Mouse (Mus musculus) cerebral cortex, adult 2 months (tissue): Measurements from ENCODE around the gene Ggct.

ENCODE experiments used
- WGBS: fragments of 180-500 bp; shearing (Covaris S2); methylation state at CpG from one replicate; pipeline ENCODE4 v1.1.7; 2018; 5-methylcytosine and 5-hydroxymethylcytosine counted together

Gene Ggct

GRCm38 (mm10) chr6:54992734-54993260 lies at the start of gene Ggct:
Gene Ggct (minus strand): TSS chr6:54992950.
- under 1% methylated on average over 41 of the region's 41 CpGs for WGBS

DNA sequence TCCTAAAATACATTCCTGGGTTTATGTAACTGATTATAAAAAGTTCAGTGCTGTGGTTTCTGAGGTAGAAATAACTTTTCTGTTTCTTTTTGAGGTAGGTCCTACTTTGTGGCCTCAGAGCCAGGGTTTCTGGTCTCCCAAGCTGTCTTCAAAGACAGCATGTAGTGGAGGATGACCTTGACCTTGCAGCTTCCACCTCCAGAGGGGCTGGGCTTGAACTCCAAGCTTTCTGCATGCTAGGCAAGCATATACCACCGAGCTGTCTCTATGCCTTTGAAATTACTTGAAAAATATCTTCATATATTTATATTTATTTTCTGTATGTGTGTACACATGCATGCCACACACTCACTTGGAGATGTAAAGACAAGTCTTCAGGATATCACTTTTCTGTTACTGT lies 47.3 kb upstream of the Ggct start:
- WGBS, result 55% methylated on average over 1 of the region's 1 CpGs

- WGBS, result 57% methylated on average over 6 of the region's 6 CpGs
Observed at GRCm38 (mm10) chr6:55039446-55039783, 46.7 kb upstream of the Ggct start.

DNA sequence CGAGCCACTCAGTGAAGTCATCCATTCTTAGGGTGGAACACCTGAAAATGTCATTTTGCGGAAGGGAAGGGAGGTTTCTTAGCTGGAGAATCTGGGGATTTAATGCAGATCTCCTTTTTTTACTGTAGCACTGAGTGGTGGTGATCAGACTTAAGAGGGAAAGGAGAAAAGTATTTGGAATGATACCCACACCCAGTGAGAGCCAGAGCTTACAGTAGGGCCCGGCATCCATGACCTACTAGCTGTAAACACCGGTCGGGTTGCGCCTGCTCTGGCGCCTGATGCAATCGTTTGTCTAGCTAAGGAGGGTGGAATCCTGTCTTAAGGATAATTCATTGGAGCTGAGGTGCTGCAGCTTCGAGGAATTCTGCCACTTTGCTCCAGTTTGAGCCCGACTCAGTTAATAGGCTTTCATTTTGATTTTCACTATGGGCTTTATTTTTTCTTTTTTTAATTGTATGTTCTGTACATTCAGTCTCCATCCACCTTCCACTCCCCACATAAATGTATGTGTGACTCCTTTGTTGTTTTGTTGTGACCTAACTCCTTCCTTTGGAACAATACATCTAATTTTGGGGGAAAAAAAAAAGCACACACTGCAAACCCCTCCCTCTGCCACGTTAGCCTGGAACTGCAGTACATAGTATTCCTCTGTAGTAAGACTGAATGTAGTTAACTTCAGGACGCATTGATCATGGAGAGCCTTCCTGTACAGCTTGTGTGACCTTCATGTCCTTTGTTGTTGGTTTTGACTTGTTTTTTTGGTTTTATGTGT lies 46.1 kb upstream of the Ggct start:
- WGBS, result 2% methylated on average over 12 of the region's 12 CpGs

DNA sequence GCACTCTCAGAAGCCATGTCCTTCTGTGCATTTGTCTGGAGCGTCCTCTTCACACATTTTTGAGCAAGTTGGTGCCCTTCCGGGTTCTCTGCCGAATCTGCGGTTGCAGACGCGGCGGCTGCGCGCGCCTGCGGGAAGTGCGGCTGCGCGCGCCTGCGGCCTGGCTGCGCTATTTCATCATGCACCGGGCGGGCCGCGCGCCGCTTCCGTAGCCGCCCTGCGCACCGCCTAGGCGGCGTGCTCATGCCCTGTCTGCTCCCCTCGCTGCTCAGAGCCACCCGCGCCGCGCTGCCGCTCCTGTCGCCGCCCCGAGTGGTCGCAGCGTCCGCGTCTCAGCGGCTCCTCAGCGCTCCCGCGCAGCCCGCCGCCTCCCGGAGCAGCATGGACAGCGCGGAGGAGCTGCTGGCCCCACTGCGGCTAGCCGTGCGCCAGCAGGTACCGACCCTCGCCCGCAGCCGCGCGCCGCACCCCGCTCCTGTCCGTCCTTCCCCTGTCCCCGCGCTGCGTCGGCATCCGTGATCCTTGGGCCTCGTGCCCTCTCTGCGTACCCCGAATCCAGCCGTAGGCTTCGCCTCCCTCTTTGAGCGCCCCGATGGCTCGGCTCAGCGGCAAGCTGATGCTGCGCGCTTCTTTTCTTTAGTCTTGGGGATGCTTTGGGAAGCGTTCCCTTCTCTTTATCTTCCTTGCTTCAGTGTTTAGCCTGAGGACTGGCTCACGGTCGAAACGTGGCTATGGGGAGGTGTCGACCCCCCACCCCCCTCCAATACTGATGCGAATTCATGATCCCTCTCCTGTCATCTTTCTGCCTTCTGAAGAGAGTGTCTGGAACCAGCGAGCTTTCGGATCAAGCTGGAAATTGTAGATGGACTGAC lies 45.3 kb upstream of the Ggct start, which contains the start of gene Gars:
Gene Gars (plus strand): TSS at position 209 of the 872 bp plus-strand sequence.
- under 1% methylated on average over 87 of the region's 87 CpGs for WGBS

DNA sequence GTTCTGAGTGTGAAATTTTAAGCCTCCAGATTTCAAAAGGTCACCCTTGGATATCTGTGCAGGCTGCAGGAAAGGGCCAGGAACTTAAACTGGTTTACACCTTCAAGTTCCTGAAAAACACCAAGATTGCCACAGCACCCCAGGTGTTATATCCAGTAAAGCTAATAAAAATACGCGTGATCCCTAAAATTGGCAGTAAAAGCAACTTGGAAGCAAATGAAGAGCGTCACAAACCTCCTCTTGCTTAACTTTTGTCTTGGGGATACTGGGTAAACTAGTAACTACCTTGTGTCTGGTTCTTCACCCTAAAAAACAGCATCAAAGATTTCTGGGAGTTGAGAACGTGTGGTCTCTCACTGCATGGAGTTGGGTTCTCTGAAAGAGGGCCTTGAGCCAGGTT lies 44.0 kb upstream of the Ggct start:
- WGBS, result 93% methylated on average over 4 of the region's 4 CpGs

GRCm38 (mm10) chr6:55027642-55028041 lies 34.9 kb upstream of the Ggct start:
- 66% methylated on average over 2 of the region's 2 CpGs for WGBS

DNA sequence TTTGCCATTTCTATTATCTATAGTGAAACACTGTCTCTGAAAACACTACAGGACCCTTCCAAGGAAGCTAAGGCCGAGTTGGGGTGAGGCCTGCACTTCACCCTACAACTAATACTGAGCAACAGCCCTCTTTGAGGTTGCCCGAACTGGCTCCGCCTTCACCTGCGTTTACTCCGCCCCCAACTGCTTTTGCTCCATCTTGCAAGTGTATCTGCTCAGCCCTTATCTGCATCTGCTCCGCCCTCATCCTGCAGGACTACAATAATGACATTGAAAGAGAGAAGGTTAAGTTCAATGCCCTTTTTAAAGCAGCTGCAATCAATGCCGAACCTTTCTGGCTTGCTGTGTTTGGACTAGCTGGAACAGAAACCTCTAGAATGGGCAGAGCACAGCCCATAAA lies 29.1 kb upstream of the Ggct start:
- WGBS, result 89% methylated on average over 7 of the region's 7 CpGs

GRCm38 (mm10) chr6:55018417-55018816 lies 25.7 kb upstream of the Ggct start:
- 93% methylated on average over 2 of the region's 2 CpGs for WGBS

GRCm38 (mm10) chr6:55016710-55017583 lies 24.2 kb upstream of the Ggct start:
- WGBS, result 22% methylated on average over 15 of the region's 15 CpGs

- WGBS, result 8% methylated on average over 5 of the region's 5 CpGs
Observed at GRCm38 (mm10) chr6:55016236-55016635, 23.5 kb upstream of the Ggct start.

DNA sequence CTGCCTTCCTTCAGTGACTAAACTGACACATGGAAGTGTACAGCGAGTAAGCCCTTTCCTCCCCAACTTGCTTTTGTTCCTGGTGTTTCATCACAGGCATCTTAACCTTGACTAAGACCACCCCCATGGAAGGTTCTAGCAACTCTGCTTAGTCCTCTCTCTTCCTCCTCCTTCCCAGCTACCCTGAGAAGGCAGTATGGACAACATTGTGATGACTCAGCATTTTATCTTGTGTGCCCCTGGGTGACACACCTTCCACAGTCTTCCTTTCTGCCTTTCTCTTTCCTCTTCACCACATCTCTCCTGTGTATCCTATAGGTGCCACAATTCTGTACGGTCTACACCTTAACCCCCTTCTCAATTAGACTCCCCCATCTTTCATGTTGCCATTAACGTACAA lies 21.4 kb upstream of the Ggct start:
- 96% methylated on average over 3 of the region's 3 CpGs for WGBS

GRCm38 (mm10) chr6:55012516-55012915 lies 19.8 kb upstream of the Ggct start:
- WGBS, result 87% methylated on average over 7 of the region's 7 CpGs

DNA sequence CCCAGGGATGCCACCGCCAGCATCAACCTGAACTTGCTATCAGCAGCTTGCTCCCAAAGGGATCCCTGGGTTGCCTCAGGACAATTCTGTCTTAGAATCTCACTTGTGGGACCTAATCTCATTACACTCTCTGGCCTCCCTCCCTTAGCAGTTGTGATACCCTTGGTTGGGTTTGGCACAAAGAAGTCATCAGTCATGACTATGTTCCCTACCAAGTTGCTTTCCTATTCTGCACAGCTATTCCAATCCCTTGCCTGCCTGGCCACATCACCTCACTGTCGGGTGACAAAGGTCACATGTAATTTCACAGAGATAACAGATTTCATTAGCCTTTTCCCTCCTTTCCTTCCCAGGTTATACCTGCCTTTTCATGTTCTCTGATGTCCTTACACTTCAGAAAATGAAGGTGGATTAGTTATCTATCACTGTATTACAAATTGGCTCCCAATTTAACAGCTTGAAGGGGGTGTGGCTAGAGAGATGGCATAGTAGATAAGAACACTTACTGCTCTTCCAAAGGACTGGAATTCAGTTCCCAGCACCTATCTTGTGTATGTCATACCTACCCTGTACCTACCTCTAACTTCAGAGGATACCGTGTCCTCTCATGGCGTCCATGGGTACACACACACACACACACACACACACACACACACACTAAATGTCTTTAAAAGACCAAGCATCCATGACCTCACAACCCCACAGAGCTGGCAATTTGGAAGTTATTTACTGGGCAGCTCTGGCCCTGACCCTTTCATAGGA lies 17.8 kb upstream of the Ggct start:
- 66% methylated on average over 4 of the region's 4 CpGs for WGBS

GRCm38 (mm10) chr6:55009391-55010230 lies 16.9 kb upstream of the Ggct start:
- WGBS, result 31% methylated on average over 16 of the region's 16 CpGs

DNA sequence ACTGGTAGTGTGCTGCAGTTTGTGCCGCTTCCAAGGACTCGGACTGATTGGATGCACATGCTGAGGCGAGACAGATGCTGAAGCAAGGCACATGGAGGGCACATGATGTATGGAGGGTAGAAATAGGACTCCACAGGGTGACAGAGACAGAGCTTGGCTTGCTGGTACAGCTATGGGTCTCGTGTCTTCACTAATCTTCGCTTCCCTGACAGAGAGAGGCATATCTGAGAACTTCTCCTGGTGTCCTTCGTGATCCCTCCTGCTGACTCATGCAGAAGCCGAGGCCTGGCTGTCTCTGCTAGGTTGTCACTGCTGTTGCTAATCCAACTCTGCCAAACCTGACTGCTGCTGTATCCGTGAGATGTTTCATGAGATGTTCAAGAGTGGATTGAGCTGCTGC lies 15.7 kb upstream of the Ggct start:
- 94% methylated on average over 8 of the region's 8 CpGs for WGBS

- WGBS, result 82% methylated on average over 4 of the region's 4 CpGs
Observed at GRCm38 (mm10) chr6:55003559-55003958, 10.8 kb upstream of the Ggct start.

DNA sequence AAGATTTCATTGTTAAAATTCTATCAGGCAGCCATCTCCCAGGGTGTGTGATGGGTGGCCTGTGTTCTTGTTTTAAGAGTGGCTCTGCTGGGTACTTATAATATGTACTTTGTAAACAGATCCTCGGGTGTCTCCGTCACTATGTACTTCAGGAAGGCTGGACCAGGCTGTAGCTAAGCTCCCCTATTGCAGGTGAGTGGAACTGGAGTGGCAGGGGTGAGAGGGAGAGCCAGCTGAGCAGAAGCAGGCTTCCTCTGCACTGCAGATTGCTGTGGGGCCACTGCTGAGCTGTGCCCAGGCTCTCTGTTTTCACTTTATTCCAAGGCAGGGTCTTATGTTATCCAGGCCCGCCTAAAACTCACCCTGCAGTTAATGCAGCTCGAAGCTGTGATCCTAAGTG lies 9.7 kb upstream of the Ggct start:
- 77% methylated on average over 4 of the region's 4 CpGs for WGBS

DNA sequence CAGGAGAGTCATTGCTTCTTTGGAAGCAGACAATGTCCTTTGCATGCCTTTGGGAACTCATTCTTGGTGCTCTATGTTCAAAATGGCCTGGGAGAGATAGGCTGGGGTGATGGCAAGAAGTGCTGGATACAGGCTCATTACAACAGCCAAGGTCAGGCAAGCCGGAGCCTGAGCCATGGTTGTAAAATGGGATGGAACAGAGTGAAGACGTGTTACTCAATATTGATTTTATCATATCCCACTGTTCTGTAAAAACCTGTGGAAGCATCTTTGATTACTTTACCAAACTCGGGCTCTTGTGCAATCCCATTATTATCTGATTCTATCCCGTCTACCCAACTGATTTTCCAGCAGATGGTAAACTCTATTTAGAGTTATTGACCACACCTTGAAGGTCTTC lies 8.6 kb upstream of the Ggct start:
- 94% methylated on average over 4 of the region's 4 CpGs for WGBS

DNA sequence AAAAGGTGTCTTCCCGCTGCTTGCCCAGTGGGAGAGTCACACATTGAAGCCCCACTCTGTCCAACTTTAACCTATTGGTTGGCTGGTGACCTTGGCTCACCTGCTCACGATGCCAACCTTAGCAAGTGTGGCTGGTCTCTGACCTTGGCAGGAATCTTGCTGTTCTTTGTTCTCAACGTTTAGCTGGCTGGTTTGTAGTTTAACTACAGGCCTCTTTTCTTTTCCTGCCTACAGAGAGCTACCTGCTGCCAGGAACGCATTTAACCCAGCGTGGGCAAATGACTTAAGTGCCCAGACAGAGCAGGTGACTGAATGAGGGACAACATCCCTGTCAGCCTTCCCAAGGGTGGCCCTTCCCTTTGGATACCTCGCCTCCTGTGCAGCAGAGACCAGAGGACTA lies 5.0 kb upstream of the Ggct start:
- 79% methylated on average over 6 of the region's 6 CpGs for WGBS
